Mouse (Mus musculus): ENCODE data around the gene Baiap2l1.

DNA sequence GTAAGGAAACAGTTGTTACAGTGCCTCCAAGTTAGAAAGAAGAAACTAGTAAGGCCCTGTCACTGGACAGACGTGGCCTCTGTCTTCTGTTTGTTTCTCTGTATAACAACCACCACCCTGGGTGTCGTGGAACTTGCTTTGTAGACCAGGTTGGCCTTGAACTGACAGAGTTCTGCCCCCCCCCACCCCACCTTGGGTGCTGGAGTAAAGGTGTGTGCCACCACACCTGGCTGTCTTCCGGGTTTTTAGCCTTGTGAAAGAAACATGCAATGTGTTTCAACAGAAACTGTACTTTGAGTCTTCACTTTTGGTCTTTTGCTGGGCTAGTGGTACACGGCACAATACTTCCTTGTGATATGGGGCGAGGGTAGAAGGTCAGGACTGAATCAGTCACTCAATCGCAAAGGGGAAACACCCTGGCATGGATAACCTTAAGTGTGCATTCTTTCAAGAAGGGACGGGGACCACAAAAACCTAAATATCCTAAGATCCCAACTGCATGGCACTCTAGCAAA lies 61.8 kb downstream of the Baiap2l1 start:
- TF ChIP-seq CTCF (IDR thresholded peaks at IDR 0.05; ENCODE audit: low read depth) = no peak
- TF ChIP-seq EP300 (IDR thresholded peaks at IDR 0.05; ENCODE audit: low read depth) = no peak

Data from liver, postnatal 0 days (tissue).